Mouse (Mus musculus): Measurements from ENCODE around the gene Srsf9.

Srsf9 gene

GRCm38 (mm10) chr5:115326256-115326831 lies 633 bp upstream of the Srsf9 start:
- no peak for DNase-seq (ENCODE audit: low spot score)

GRCm38 (mm10) chr5:115327610-115328548 lies 902 bp downstream of the Srsf9 start:
- peak; percentile 24 for DNase-seq (ENCODE audit: low spot score)

- DNase-seq (ENCODE audit: low spot score), result no peak
Measured at GRCm38 (mm10) chr5:115330955-115331354, 4.0 kb downstream of the Srsf9 start.

GRCm38 (mm10) chr5:115333626-115334025 lies 6.6 kb downstream of the Srsf9 start:
- DNase-seq (ENCODE audit: low spot score), result no peak

GRCm38 (mm10) chr5:115340007-115340406 lies 13.0 kb downstream of the Srsf9 start:
- no peak for DNase-seq (ENCODE audit: low spot score)

GRCm38 (mm10) chr5:115340577-115341313 lies 13.8 kb downstream of the Srsf9 start, which contains the start of the genes Gatc and Triap1:
Gene Gatc, minus strand, starts transcription at chr5:115341178.
Gene Triap1, plus strand, starts transcription at chr5:115341225.
- DNase-seq (ENCODE audit: low spot score), result peak; percentile 87

GRCm38 (mm10) chr5:115341314-115342165 lies 14.6 kb downstream of the Srsf9 start:
- no peak for DNase-seq (ENCODE audit: low spot score)

GRCm38 (mm10) chr5:115347564-115347963 lies 20.6 kb downstream of the Srsf9 start:
- DNase-seq (ENCODE audit: low spot score), result peak; percentile 76

- DNase-seq (ENCODE audit: low spot score), result peak; percentile 98
Measured at GRCm38 (mm10) chr5:115348546-115349224, 21.7 kb downstream of the Srsf9 start, which contains the start of gene Cox6a1. Gene Cox6a1, minus strand, starts transcription at chr5:115348981.

- no peak for DNase-seq (ENCODE audit: low spot score)
Measured at GRCm38 (mm10) chr5:115349225-115349555, 22.2 kb downstream of the Srsf9 start.

GRCm38 (mm10) chr5:115351348-115351747 lies 24.4 kb downstream of the Srsf9 start:
- DNase-seq (ENCODE audit: low spot score), result no peak

- DNase-seq (ENCODE audit: low spot score), result no peak
Measured at GRCm38 (mm10) chr5:115355070-115355469, 28.1 kb downstream of the Srsf9 start.

GRCm38 (mm10) chr5:115358872-115359271 lies 31.9 kb downstream of the Srsf9 start:
- peak; percentile 92 for DNase-seq (ENCODE audit: low spot score)

GRCm38 (mm10) chr5:115359438-115359837 lies 32.5 kb downstream of the Srsf9 start:
- DNase-seq (ENCODE audit: low spot score), result no peak

GRCm38 (mm10) chr5:115359851-115360372 lies 32.9 kb downstream of the Srsf9 start:
- no peak for DNase-seq (ENCODE audit: low spot score)

- no peak for DNase-seq (ENCODE audit: low spot score)
Measured at GRCm38 (mm10) chr5:115362216-115362615, 35.2 kb downstream of the Srsf9 start.

GRCm38 (mm10) chr5:115362819-115363714 lies 36.1 kb downstream of the Srsf9 start:
- DNase-seq (ENCODE audit: low spot score), result no peak

GRCm38 (mm10) chr5:115364782-115365181 lies 37.8 kb downstream of the Srsf9 start:
- no peak for DNase-seq (ENCODE audit: low spot score)

- peak; percentile 11 for DNase-seq (ENCODE audit: low spot score)
Measured at GRCm38 (mm10) chr5:115371736-115372135, 44.8 kb downstream of the Srsf9 start.
